Mouse (Mus musculus): Measurements from ENCODE around the gene Csgalnact2.

Gene Csgalnact2

GRCm38 (mm10) chr6:118076256-118076655, 62.7 kb downstream of the Csgalnact2 start:
- in situ Hi-C loops (cut with MseI, MboI): no loop called here

- in situ Hi-C loops (cut with MseI, MboI): no loop called here
Observed at GRCm38 (mm10) chr6:118074151-118074550, 64.8 kb downstream of the Csgalnact2 start.

- in situ Hi-C loops (cut with MseI, MboI): no loop called here
Observed at GRCm38 (mm10) chr6:118072176-118072575, 66.8 kb downstream of the Csgalnact2 start.

GRCm38 (mm10) chr6:118071416-118071815, 67.5 kb downstream of the Csgalnact2 start:
- in situ Hi-C loops (cut with MseI, MboI): no loop called here

GRCm38 (mm10) chr6:118071013-118071350, 68.0 kb downstream of the Csgalnact2 start:
- in situ Hi-C loops (cut with MseI, MboI): no loop called here

GRCm38 (mm10) chr6:118070321-118071012, 68.5 kb downstream of the Csgalnact2 start:
- in situ Hi-C loops (cut with MseI, MboI): no loop called here

- in situ Hi-C loops (cut with MseI, MboI): no loop called here
Observed at GRCm38 (mm10) chr6:118067720-118068119, 71.2 kb downstream of the Csgalnact2 start.

GRCm38 (mm10) chr6:118066199-118067081, 72.5 kb downstream of the Csgalnact2 start:
- in situ Hi-C loops (cut with MseI, MboI): no loop called here

- in situ Hi-C loops (cut with MseI, MboI): no loop called here
Observed at GRCm38 (mm10) chr6:118065837-118066198, 73.1 kb downstream of the Csgalnact2 start.

GRCm38 (mm10) chr6:118064968-118065530, 73.9 kb downstream of the Csgalnact2 start:
- in situ Hi-C loops (cut with MseI, MboI): no loop called here

- in situ Hi-C loops (cut with MseI, MboI): no loop called here
Observed at GRCm38 (mm10) chr6:118063266-118063665, 75.7 kb downstream of the Csgalnact2 start.

GRCm38 (mm10) chr6:118061266-118061665, 77.7 kb downstream of the Csgalnact2 start:
- in situ Hi-C loops (cut with MseI, MboI): no loop called here

Measured in mouse trophoblast stem cell (cell line).